Mouse (Mus musculus) kidney, adult 2 months (tissue): ENCODE measurements around the gene Hipk2. TPM values are rescaled to one million over a fixed set of nuclear protein-coding genes. Genes with fewer than 3 reads are reported as not detected.

Experiments used
- DNase-seq: peaks from one replicate; pipeline ENCODE4 v3.0.0; 2021
- H3K27ac ChIP-seq: fragments of 200-500 bp; 2 replicates; pipeline ENCODE4 v1.5.1; 2012; ENCODE audit warnings: low read depth, low read length, control low read depth, inconsistent platforms; ENCODE audit not compliant: insufficient read depth
- H3K27me3 ChIP-seq: fragments of 200-500 bp; replicated peaks from 2 replicates; pipeline ENCODE4 v1.6.1; 2012; ENCODE audit warnings: mild to moderate bottlenecking, moderate library complexity, low read length, inconsistent platforms; ENCODE audit not compliant: control insufficient read depth, insufficient read depth
- H3K36me3 ChIP-seq: fragments of 200-500 bp; 2 replicates; pipeline ENCODE4 v1.6.1; 2012; ENCODE audit warnings: mild to moderate bottlenecking, moderate library complexity, low read length, inconsistent platforms; ENCODE audit not compliant: control insufficient read depth, insufficient read depth
- H3K4me1 ChIP-seq: fragments of 200-500 bp; 2 replicates; pipeline ENCODE4 v1.6.1; 2011; ENCODE audit warnings: low read length; ENCODE audit not compliant: control insufficient read depth, insufficient read depth
- H3K4me3 ChIP-seq: fragments of 200-500 bp; 2 replicates; pipeline ENCODE4 v1.5.1; 2011; ENCODE audit warnings: mild to moderate bottlenecking, low read depth, low read length, control low read depth; ENCODE audit not compliant: insufficient read depth
- CTCF ChIP-seq: fragments of 200-500 bp; conservative IDR thresholded peaks from 2 replicates; pipeline ENCODE4 v1.5.1; 2011; ENCODE audit warnings: low read depth, mild to moderate bottlenecking, control low read depth, low read length, moderate library complexity, mixed read lengths; ENCODE audit not compliant: insufficient read depth, insufficient read length
- POLR2A ChIP-seq: fragments of 200-500 bp; IDR thresholded peaks from one replicate; pipeline ENCODE4 v1.6.1; 2011; ENCODE audit warnings: low read depth, low read length, control low read depth
- WGBS: fragments of 180-500 bp; shearing (Covaris S2); methylation state at CpG from one replicate; pipeline ENCODE4 v1.1.7; 2018; 5-methylcytosine and 5-hydroxymethylcytosine counted together
- polyA plus RNA-seq: library from polyadenylated mRNA; depleted of rRNA; stranded (reverse); fragments of >200 nt; gene quantifications from 2 replicates; pipeline ENCODE4 v1.2.3, GENCODE M21; 2012

Gene Hipk2
- polyA plus RNA-seq, 1 experiment: 46.4 TPM

DNA sequence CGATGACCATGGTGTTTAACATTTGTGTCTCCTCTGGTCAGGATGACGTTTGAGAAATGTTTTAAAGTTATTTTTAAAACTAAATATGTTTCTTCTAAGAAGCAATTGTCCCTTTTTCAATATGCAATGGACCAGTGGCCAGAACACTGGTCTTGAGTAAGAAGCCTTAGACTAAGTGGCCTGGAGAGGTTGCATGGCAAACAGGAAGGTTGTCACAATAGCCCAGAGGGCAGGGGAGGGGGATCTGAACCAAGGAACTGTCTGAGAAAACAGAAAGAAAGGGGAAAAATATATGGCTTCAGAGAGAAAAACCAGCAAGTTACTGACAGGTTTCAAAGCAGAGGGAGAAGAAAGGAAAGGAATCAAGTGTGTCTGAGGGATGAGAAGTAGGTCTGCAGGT, 47.8 kb downstream of the Hipk2 start:
- Histone ChIP-seq H3K4me3 (no peak overlapping the region), H3K36me3 (no peaks in the 10 kb centered on the region), H3K27me3 (no peaks in the 10 kb centered on the region), H3K4me1 (peaks cover 22% of the 10 kb centered on the region), H3K27ac (peak overlapping the region; percentile 32)
- TF ChIP-seq CTCF (no peak), POLR2A (no peak)
- DNase-seq: no peak
- WGBS: 54% methylated on average over 2 of the region's 2 CpGs

DNA sequence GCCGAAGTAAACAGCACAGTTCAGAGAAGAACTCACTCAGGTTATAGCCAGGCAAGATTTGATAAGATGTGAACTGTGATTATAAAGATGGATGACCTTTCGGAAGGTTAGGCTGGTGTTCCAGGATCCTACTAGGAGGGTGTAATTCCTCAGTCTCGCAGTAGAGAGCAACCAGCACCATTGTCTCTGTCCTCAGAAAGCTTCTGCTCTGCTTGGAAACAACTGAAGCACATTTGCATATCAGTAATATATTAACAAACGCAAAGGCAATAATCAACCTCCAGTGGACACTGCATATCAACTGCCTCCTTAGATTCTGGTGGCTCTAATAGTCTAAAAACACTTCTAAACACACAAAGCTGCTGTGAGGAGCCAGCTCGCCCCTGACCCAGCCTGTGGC, 48.5 kb downstream of the Hipk2 start:
- peak; percentile 79 for DNase-seq
- Histone ChIP-seq H3K4me3 (no peak overlapping the region), H3K36me3 (no peaks in the 10 kb centered on the region), H3K4me1 (peaks cover 25% of the 10 kb centered on the region), H3K27ac (peak overlapping the region; percentile 32), H3K27me3 (no peaks in the 10 kb centered on the region)
- 43% methylated on average over 5 of the region's 5 CpGs for WGBS
- TF ChIP-seq POLR2A (no peak), CTCF (peak; percentile 59)

DNA sequence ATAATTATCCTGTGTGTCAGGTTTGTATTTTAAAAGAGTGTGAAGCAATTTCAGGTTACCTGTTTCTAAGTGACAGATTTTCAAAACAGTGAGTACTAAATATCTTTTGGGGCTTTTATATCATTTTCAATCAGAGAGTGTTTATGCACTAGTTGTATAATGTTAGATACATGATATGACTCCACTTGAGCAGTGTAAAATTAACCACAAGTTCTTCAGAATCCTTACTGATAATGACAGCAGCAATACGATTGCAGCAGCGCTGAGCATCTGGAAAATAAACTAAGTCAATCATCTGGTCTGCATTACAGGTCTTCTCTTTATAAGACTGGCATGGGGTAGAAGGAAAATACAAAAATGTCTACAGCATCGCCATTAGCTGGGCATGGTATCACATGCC, 49.1 kb downstream of the Hipk2 start:
- TF ChIP-seq POLR2A (no peak), CTCF (no peak)
- Histone ChIP-seq H3K4me1 (peaks cover 27% of the 10 kb centered on the region), H3K27me3 (no peaks in the 10 kb centered on the region), H3K4me3 (no peak overlapping the region), H3K36me3 (no peaks in the 10 kb centered on the region), H3K27ac (no peak overlapping the region)
- DNase-seq: no peak
- WGBS: 81% methylated on average over 3 of the region's 3 CpGs

DNA sequence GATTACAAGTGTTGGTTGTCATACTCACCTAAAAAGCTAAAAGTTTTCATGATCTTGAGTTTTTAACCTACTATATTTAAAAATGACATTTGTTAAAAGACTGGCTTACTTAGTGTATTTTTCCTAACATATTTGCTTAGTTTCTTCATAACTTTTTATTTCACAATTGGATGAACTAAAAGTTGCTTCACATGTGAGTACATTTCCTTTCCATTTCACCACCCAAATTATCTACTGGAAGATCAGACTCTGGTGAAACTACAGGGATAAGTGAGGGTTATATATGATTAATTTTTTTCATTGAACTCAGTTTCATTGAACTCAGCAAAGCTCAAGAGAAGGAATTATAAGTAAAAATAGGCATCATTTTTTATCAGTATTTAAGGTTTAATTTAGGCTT, 50.1 kb downstream of the Hipk2 start:
- Histone ChIP-seq H3K36me3 (no peaks in the 10 kb centered on the region), H3K27ac (no peak overlapping the region), H3K4me3 (no peak overlapping the region), H3K27me3 (no peaks in the 10 kb centered on the region), H3K4me1 (peaks cover 27% of the 10 kb centered on the region)
- DNase-seq: no peak
- no peak for TF ChIP-seq CTCF
- no peak for TF ChIP-seq POLR2A

DNA sequence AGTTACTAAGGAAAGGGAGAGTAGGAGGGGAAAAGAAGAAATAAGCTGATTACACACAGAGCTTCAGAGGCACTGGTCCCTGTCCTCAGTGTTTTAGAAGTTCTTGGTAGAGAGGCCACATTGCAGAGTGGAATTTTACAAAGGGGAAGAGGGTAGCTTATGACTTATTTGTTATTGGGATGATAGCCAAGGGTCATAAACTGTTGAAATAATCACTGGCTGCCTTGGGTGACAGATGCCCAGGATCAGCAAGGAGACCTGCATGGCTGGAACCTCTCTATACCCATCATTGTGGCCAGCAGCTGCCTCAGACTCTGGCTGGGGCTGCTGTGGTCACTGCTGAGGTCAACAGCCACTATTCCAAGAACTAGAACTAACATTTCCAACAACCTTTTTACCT, 52.1 kb downstream of the Hipk2 start:
- no peaks in the 10 kb centered on the region for H3K27me3 ChIP-seq
- H3K27ac ChIP-seq: 0 out of 2 replicates have a peak overlapping the region, but pooled peaks have one; percentile 50
- H3K4me1 ChIP-seq: peaks cover 27% of the 10 kb centered on the region
- H3K4me3 ChIP-seq: no peak overlapping the region
- H3K36me3 ChIP-seq: no peaks in the 10 kb centered on the region
- peak; percentile 69 for DNase-seq
- no peak for TF ChIP-seq CTCF
- no peak for TF ChIP-seq POLR2A

DNA sequence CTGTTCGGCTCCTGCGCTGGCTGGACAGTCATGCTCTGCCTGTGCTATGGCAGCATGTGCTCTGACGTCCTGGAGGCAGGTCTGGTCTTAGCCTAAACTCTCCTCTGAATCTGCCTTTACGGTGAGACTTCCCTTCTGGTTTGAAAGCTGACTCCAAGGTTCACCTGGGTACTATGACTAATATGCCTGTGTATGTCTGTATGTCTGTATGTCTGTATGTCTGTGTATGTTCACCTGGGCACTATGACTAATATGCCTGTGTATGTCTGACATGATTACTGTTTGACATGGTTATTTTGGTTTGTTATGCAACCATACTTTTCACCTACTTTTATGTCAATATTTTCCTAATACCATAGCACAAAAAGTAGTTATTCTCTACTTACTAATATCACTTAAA, 52.8 kb downstream of the Hipk2 start:
- no peak overlapping the region for H3K4me3 ChIP-seq
- TF ChIP-seq POLR2A (no peak), CTCF (no peak)
- no peaks in the 10 kb centered on the region for H3K36me3 ChIP-seq
- DNase-seq: no peak
- 82% methylated on average over 4 of the region's 4 CpGs for WGBS
- peaks cover 24% of the 10 kb centered on the region for H3K4me1 ChIP-seq
- 0 out of 2 replicates have a peak overlapping the region, but pooled peaks have one; percentile 50 for H3K27ac ChIP-seq
- H3K27me3 ChIP-seq: no peaks in the 10 kb centered on the region

DNA sequence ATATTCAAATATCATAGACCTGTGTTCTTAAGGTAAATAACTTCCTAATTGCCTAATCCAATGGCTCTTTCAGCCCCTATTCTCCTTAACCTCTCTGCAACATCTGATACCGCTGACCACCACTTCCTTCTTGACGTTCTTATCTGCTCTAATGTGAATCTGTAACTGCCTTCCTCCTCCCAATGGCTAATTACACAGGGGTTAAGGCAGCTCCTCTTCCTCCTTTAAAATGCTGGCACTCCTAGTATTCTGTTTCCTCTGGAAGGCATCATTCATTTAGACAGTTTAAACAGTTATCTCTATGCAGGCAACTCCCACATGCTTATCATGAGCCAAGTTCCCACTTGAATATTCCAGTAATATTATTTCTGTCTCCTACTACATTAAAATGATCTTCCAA, 54.3 kb downstream of the Hipk2 start:
- H3K36me3 ChIP-seq: no peaks in the 10 kb centered on the region
- H3K4me3 ChIP-seq: no peak overlapping the region
- peak; percentile 36 for DNase-seq
- peaks cover 13% of the 10 kb centered on the region; the same call in 1 of the 2 replicates for H3K4me1 ChIP-seq
- 47% methylated on average over 2 of the region's 2 CpGs for WGBS
- no peak overlapping the region for H3K27ac ChIP-seq
- no peak for TF ChIP-seq CTCF
- TF ChIP-seq POLR2A: no peak
- no peaks in the 10 kb centered on the region for H3K27me3 ChIP-seq

DNA sequence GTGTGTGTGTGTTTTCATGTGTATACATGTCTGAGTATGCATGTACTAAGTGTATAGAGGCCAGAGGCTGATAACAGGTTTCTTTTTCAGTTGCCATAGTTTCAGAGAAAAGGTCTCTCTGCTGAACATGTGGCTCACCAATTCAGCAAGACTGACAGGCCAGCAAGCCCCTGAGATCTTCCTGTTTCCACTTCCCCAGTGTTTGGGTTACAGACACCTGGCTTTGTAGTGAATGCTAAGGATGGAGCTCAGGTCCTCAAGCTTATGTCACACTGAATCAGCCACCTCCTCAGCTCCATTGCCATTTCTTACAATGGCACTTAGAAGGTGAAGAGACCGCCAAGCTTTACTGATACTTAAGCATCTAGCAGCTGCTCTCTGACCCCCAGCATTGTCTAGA, 55.1 kb downstream of the Hipk2 start:
- no peak overlapping the region for H3K4me3 ChIP-seq
- H3K27ac ChIP-seq: no peak overlapping the region
- H3K4me1 ChIP-seq: peaks cover 13% of the 10 kb centered on the region; the same call in 1 of the 2 replicates
- WGBS: 100% methylated on average over 1 of the region's 1 CpGs
- no peaks in the 10 kb centered on the region for H3K27me3 ChIP-seq
- no peak for DNase-seq
- H3K36me3 ChIP-seq: no peaks in the 10 kb centered on the region
- TF ChIP-seq POLR2A (no peak), CTCF (no peak)
